Mouse (Mus musculus): ENCODE measurements at regions not wholly inside any gene's neighbourhood (a gene's known extent, or its start where the extent isn't known, plus 50 kb on each side); places are given as distances from the start of the nearest gene placed in this dataset.
"Not testable (repeated sequence)": the region's sequence is repeated elsewhere in the genome, so short reads cannot be mapped to it uniquely, and the experiment has no call there.

GRCm38 (mm10) chr15:25237665-25238664, 175.6 kb downstream of the Basp1 start:
- no peak for DNase-seq

DNA sequence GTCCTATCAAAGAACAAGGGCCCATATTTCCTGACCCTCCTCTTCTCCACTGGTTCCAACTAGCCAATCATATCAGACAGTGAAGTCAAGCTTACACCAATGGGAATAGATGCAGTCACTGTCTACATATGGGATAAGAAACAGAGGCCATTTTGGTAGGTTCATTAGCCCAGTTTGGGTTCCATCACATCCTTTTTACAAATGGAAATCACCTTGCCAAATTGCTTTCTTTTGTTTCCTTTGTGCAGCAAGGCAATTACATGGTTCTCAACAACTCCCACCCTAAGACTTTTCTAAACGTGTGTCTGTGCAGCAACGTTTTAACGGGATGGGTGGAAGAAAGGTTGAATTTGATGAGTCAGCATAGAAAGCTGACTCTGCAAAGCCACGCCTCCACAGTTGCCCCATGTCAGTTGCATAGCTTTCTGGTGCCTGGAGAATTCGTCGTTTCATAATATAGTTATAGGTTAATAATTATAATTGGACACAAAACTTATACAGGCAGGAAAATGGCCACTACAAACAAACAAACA, 177.3 kb downstream of the Basp1 start:
- DNase-seq = no peak

GRCm38 (mm10) chr15:25234064-25234700, 179.4 kb downstream of the Basp1 start:
- DNase-seq = no peak

DNA sequence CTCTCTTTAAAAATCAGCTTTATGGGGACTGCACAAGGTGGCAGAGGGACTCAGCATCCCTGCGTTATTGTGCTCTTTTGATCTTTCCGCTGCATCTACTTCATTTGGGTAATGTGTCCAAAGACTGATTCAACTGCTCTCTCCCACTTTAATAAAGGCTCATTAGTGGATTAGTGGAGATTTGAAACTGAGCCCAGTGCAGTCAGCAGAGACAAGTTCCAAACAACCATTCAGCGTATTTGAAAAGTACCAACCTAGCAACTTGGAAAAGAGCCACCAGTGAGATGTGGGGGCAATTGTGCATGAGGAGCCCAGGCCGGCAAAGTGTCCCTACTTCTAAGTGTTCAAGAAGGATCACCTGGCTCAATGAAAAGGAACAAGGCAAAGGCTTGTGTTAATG, 183.4 kb downstream of the Basp1 start:
- DNase-seq = no peak

GRCm38 (mm10) chr15:25229807-25230206, 183.8 kb downstream of the Basp1 start:
- DNase-seq = no peak

GRCm38 (mm10) chr15:25227496-25227895, 186.1 kb downstream of the Basp1 start:
- DNase-seq = no peak

DNA sequence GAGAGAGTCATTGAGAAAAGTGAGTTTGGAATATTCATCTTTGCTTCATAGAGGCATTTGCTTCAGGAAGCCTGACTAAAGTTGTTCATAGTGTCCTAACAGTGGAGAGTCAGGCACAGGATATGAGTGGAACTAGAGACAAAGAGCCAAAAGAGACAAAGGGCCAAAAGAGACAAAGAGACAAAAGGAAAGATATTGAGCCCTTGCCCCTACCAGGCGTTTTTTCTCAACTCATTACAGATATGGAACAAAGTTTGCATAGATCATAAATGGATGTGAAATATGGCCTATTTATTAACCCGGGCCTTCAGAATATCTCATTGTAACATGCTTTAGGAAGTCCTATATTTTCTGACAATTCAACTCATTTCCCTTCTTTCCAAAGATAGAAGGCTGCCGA, 187.6 kb downstream of the Basp1 start:
- DNase-seq = no peak

DNA sequence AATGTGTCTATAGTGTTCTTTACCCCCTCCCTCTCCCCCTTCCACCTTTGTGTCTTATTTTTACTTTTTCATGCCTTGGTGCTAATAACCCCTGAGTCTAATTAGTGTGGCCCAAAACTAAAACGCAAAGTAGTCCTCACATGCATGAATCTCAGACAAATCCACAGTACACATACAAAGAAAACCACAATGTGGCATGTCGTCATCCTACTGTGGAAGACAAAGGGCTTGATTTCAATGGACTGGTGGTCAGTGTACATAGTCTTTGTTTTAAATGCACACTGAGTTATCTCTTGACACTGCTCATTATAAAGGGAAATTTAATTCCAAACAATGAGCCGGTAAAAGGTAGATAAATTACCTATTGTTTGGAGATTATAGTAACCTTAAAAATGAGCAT, 188.1 kb downstream of the Basp1 start:
- no peak for DNase-seq

DNA sequence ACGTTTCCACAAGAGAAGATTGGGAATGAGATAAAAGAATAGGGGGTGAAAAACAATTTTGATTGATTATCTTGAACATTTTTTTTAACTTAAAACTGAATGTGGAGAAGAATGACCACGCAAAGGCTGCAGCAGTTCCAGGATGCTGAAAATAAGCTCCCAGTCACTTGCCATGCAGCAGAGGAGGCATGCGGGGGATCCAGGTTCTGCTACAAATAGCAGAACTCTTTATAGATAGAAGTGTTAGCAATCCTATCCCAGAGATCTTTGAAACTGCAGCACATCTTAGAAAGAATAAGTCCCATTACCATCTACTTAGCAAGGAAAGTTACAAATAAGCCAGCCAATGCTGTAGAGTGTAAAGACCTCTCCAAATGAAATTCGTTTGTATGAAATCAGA, 191.8 kb downstream of the Basp1 start:
- no peak for DNase-seq

- DNase-seq = no peak
These were observed 197.2 kb downstream of the Basp1 start for GRCm38 (mm10) chr15:25216375-25216774.

DNA sequence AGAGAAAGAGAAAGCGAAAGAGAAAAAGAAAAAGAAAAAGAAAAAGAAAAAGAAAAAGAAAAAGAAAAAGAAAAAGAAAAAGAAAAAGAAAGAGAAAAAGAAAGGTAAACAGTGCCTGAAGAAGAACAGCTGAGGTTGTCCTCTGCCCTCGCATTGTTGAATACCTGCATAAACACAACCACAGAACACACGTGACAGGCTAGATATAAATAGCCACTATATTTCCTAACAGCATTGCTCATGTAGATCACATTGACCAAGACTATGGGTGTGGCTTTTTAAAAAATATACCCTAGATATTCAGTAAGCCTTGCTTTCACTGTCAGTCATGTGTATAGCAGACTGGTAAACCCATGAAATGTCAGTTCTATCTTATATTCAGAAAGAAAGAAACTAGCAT, 211.5 kb downstream of the Basp1 start:
- no peak for DNase-seq

- not testable (repeated sequence) for DNase-seq
These were observed 213.3 kb downstream of the Basp1 start for GRCm38 (mm10) chr15:25200249-25200648.

DNA sequence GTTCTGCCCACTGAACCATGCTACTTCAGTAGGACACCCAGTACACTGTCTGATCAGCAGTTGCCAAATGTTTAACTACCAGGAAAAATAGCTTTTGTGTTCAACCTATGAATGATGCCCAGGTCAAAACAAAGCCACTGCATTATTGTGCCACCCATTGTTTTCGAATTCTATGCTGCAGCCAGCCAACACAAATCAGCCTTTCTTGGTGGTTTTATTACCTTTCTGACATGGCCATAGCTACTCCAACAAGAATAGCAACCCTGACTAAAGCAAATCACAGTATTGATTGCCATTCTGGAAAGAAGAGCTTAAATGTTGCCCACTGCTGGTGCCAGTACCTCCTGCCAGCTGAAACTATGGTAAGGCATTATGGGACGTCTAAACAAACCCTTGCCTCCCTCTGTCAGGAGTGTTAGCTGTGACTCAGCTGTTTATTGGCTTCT, 225.7 kb downstream of the Basp1 start:
- no peak for DNase-seq

DNA sequence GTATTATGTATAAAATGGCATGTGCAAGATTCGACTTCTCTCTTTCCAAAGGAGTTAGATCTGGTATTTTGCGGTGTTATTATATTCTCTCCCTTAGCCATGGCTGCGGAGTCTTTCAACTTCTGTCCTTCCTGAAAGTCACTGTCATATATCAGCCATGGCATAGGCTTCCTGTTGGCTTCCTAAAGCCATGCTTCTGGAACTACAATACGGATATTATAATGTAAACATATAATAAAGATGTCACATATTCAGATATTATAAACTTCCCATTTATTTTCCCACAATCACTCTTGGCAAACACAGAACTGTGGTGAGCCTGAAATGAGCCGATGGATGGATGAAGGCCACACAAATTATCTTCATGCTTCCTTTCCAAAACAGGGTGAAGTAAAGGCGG, 240.8 kb downstream of the Basp1 start:
- DNase-seq = no peak

- no peak for DNase-seq
These were observed 267.2 kb downstream of the Basp1 start for GRCm38 (mm10) chr15:25146371-25146770.

GRCm38 (mm10) chr15:25144228-25144627, 269.3 kb downstream of the Basp1 start:
- DNase-seq = no peak

DNA sequence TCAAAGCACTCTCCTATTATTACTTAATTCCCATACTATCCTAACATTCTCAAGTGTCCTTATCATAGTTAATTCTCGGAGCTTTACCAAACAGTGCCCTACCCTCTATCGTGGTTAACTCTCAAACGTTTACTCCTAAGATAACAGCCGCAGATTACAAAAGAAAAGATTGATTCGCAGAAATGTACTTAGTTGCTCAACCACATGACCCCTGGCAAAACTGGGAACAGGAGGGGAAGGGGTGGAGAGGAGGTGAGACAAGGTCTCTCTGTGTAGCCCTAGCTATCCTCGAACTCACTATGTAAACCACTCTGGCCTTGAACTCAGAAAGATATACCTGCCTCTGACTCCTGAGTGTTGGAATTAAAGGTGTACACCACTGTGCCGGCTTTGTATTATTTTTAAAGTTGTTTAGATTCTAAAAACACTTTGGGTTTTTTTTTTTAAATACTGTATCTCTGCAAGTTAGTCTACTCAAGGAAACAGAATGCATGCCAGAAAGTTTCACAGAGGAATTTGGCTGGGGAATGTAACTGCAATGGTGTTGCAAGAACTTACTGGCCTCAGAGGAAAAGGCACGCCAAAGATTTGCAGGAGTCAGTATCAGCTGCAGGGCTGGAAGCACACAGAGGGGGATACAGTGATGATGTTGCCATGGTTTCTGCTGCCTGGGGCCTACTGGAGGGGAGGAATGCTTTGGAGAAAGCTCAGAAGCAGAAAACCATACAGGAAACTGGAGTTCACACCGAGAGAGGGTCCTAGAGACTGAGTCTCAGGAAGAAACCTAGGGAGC, 273.0 kb downstream of the Basp1 start:
- DNase-seq = peak; percentile 11 to 25

DNA sequence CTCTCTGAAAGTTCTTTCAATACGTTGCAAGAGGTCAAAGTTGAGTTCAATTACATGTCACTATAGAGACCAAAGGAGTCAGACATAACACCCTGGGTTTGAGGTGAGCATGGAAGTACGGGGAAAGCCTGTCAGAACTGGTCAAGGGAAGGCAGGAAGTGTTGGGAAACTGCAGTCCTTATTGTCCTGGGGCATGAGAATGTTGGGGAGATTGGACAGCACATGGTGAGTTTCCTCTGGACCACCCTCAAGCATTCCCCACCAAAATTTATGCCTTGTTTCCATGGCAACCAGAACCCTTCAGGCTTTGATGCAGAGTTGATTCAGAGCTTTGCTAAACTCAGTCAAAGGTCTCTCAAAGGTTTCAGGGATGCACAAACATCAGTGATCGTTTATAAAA, 276.5 kb downstream of the Basp1 start:
- no peak for DNase-seq

DNA sequence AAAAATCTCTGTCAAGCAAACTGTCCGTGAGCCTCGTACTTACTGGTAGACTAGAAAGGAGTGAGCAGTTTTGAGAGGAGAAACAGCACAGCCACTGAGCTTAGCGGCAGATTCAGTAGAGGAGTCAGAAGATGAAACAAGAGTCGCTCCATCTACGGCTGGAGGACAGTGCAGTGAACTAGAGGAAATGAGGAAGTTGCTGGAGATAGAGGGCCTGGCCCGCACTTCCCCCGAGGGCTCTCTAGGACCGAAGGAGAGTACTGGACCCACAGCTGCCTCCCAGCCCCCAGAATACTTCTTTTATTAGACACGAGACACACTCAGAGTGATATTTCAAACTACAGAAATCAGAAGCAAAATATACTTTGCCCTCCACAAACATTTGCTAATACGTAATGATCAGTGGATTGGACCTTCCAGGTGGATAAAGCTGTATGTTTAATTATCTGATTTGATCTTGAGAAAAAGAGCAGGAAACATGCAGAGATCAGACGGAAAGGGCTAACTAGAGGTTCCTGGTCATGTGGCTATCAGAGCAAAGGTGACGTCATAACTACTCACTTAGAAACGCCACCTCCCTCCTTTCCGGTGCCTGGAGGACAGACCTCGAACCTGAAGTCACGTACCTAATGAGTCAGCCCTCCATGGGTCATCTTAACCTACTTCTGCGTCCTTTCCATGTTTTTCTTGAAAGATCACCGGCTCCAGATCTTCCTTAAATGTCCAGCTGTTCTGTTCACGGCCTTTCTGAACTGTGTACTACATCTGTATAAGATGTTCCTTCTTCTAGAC, 277.9 kb downstream of the Basp1 start:
- no peak for DNase-seq

- no peak for DNase-seq
These were observed 283.5 kb downstream of the Basp1 start for GRCm38 (mm10) chr15:25130096-25130495.

- DNase-seq = no peak
These were observed 284.0 kb downstream of the Basp1 start for GRCm38 (mm10) chr15:25129572-25129971.

DNA sequence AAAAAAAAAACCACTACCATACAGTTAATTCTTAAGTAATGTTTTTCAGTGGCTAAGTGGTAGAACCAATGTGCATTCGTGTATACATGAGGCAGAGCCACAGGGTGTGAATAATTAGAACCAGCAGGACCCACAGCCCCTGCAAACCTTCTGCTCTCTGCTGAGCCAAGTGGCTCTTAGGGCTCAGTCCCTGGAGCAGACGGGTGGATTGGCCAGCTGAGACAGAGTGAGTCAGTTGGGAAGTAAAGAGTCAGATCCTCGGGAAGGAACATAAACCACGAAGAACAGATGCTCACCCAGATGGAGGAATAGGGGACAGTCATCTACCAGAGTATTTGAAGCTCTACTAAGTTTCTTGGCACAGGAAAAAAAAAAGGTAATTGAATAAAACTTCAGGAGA, 293.1 kb downstream of the Basp1 start:
- DNase-seq = no peak

Measured in lung, adult 18-20 months (tissue).